Mouse (Mus musculus) forebrain, postnatal 0 days (tissue): ENCODE results near the gene Aimp2. TPM values are rescaled to one million over a fixed set of nuclear protein-coding genes. Genes with fewer than 3 reads are reported as not detected.

Source experiments
- ATAC-seq: fragments of 200-750 bp; cut with Nextera tagmentation; 2 replicates; pipeline ENCODE4 v1.8.0; 2017; ENCODE audit warnings: mild to moderate bottlenecking, moderate library complexity
- DNase-seq: peaks from one replicate; pipeline ENCODE4 v3.0.0-alpha.2; 2015
- H3K27ac ChIP-seq: fragments of 300-500 bp; sonication (generic); 2 replicates; pipeline ENCODE4 v1.5.1; 2014; ENCODE audit warnings: low read depth, mild to moderate bottlenecking, antibody characterized with exemption, low read length, moderate library complexity, mixed read lengths
- H3K27me3 ChIP-seq: fragments of 300-500 bp; sonication (generic); 2 replicates; pipeline ENCODE4 v1.6.1; 2014; ENCODE audit warnings: mild to moderate bottlenecking, low read length, mixed read lengths; ENCODE audit not compliant: insufficient read depth
- H3K36me3 ChIP-seq: fragments of 300-500 bp; sonication (generic); 2 replicates; pipeline ENCODE4 v1.6.1; 2014; ENCODE audit warnings: mild to moderate bottlenecking, moderate library complexity; ENCODE audit not compliant: insufficient read depth
- H3K4me1 ChIP-seq: fragments of 300-500 bp; sonication (generic); 2 replicates; pipeline ENCODE4 v1.6.1; 2014; ENCODE audit warnings: antibody characterized with exemption; ENCODE audit not compliant: insufficient read depth
- H3K4me2 ChIP-seq: fragments of 300-500 bp; sonication (generic); 2 replicates; pipeline ENCODE4 v1.6.1; 2014; ENCODE audit warnings: low read depth, mild to moderate bottlenecking, moderate library complexity
- H3K4me3 ChIP-seq: fragments of 300-500 bp; sonication (generic); 2 replicates; pipeline ENCODE4 v1.5.1; 2014; ENCODE audit warnings: low read depth, low read length, mixed read lengths
- H3K9ac ChIP-seq: fragments of 300-500 bp; sonication (generic); 2 replicates; pipeline ENCODE4 v1.6.1; 2014; ENCODE audit warnings: mild to moderate bottlenecking
- H3K9me3 ChIP-seq: fragments of 300-500 bp; sonication (generic); 2 replicates; pipeline ENCODE4 v1.6.1; 2016; ENCODE audit warnings: low read length
- CTCF ChIP-seq: sonication (generic); IDR thresholded peaks from 2 replicates; pipeline ENCODE4 v1.5.1; 2016; ENCODE audit warnings: antibody characterized with exemption, control low read depth, low read depth
- WGBS: fragments of 180-500 bp; shearing (Covaris S2); extraction: QIAGEN DNeasy Blood & Tissue Kit; methylation state at CpG from one replicate; pipeline ENCODE4 v1.1.7; 2014; 5-methylcytosine and 5-hydroxymethylcytosine counted together
- polyA plus RNA-seq: library from polyadenylated mRNA; unstranded; fragments of >200 nt; fragmentation: Nextera tagmentation; extraction: Ambion mirVana; gene quantifications from 2 replicates; pipeline ENCODE4 v1.2.1, GENCODE M21; 2015
- total RNA-seq: library from RNA; depleted of rRNA; stranded (reverse); fragments of >200 nt; gene quantifications from 2 replicates; pipeline ENCODE4 v1.2.3, GENCODE M21; 2014; rRNA removed

The Aimp2 gene
- total and polyA plus RNA-seq, 2 experiments from 2014 or later: 41.8 to 88.9 TPM

DNA sequence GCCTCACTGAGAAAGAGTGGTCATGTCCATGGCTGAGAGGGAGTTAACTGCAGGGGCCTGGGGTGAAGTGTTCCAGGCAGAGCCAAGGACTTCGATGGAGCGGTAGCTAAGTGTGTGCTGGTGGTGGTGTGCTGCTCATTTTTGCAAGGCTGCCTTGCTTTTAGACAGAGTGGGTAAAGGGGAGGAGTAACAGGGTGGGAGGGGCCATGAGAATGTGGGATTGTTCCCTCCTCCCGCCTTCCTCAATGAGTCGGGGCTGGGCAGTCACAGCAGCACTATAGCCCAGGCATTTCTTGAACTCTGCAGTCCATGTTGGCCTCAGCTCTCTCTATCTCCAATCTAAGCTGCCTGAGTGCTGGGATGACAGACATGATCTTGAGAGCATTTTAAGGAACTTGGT, 35.1 kb downstream of the Aimp2 start:
- H3K4me2 ChIP-seq: no peak overlapping the region
- peaks cover 65% of the 10 kb centered on the region for H3K36me3 ChIP-seq
- no peak for TF ChIP-seq CTCF
- H3K9ac ChIP-seq: no peak overlapping the region
- WGBS: 62% methylated on average over 4 of the region's 4 CpGs
- no peaks in the 10 kb centered on the region for H3K27me3 ChIP-seq
- no peaks in the 10 kb centered on the region for H3K4me1 ChIP-seq
- H3K4me3 ChIP-seq: no peak overlapping the region
- H3K9me3 ChIP-seq: no peaks in the 10 kb centered on the region
- H3K27ac ChIP-seq: no peak overlapping the region
- ATAC-seq (no peak), DNase-seq (no peak)

DNA sequence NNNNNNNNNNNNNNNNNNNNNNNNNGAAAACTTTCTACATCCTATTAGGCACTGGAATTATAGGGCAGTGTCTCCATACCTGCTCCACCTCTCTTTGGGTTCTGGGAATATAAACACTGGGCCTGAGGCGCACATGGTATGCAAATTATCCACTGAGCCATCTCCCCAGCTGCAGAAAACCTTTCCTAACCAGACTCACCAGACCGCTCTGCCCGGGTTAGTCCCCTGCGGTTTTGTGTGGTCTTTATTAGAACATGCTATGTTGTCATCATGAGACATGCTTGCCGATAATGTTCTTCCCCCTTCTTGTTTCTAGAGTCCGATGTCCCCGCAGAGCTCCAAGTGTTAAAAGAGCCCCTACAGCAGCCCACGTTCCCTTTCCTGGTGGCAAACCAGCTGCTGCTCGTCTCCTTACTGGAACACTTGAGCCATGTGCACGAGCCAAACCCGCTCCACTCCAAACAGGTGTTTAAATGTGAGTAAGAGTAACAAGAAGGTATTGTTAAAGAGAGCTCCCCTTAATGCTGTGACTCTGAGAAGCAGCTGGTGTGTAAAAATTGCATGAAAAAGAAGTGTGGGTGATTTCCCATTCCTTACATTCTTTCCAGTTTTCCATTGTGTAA, 38.0 kb downstream of the Aimp2 start:
- Histone ChIP-seq H3K9ac (no peak overlapping the region), H3K27ac (no peak overlapping the region), H3K36me3 (peaks cover 42% of the 10 kb centered on the region), H3K9me3 (no peaks in the 10 kb centered on the region), H3K4me2 (no peak overlapping the region), H3K4me1 (no peaks in the 10 kb centered on the region), H3K27me3 (no peaks in the 10 kb centered on the region), H3K4me3 (no peak overlapping the region)
- no peak for ATAC-seq
- 88% methylated on average over 11 of the region's 11 CpGs for WGBS
- TF ChIP-seq CTCF: no peak
- no peak for DNase-seq

Other genes starting within 250 kb of the Aimp2 start
- 21.3 and 25.1 TPM in 2 replicates for gene Usp42, start 177.6 kb downstream of the Aimp2 start, total RNA-seq
- 10.7 and 16.8 TPM in 2 replicates for gene Usp42, start 177.6 kb downstream of the Aimp2 start, polyA plus RNA-seq
- gene Eif2ak1, start 92.1 kb downstream of the Aimp2 start, total RNA-seq: 27.5 and 28.0 TPM in 2 replicates
- 31.7 and 36.8 TPM in 2 replicates for gene Eif2ak1, start 92.1 kb downstream of the Aimp2 start, polyA plus RNA-seq
- not detected in 2 replicates for gene Ankrd61, start 12.2 kb downstream of the Aimp2 start, total RNA-seq
- 0.13 TPM in 1 of 2 replicates, not detected in the other for gene Ankrd61, start 12.2 kb downstream of the Aimp2 start, polyA plus RNA-seq
- 19.6 and 28.4 TPM in 2 replicates for gene Pms2, start 117 bp upstream of the Aimp2 start, total RNA-seq
- 14.5 and 19.5 TPM in 2 replicates for gene Pms2, start 117 bp upstream of the Aimp2 start, polyA plus RNA-seq
- 1.2 and 3.0 TPM in 2 replicates for gene Gm42421, start 18.3 kb upstream of the Aimp2 start, total RNA-seq
- gene Gm42421, start 18.3 kb upstream of the Aimp2 start, polyA plus RNA-seq: 0.50 and 1.2 TPM in 2 replicates
- 3.4 and 3.8 TPM in 2 replicates for gene Rsph10b, start 23.2 kb upstream of the Aimp2 start, total RNA-seq
- 2.3 and 4.3 TPM in 2 replicates for gene Rsph10b, start 23.2 kb upstream of the Aimp2 start, polyA plus RNA-seq
- gene Ccz1, start 105.0 kb upstream of the Aimp2 start, total RNA-seq: 75.7 and 80.4 TPM in 2 replicates
- 80.5 and 83.8 TPM in 2 replicates for gene Ccz1, start 105.0 kb upstream of the Aimp2 start, polyA plus RNA-seq
- gene Ocm, start 116.8 kb upstream of the Aimp2 start, total RNA-seq: not detected in 2 replicates
- 0.98 TPM in 1 of 2 replicates, not detected in the other for gene Ocm, start 116.8 kb upstream of the Aimp2 start, polyA plus RNA-seq
- gene Lmtk2, start 190.6 kb upstream of the Aimp2 start, total RNA-seq: 56.2 and 63.9 TPM in 2 replicates
- 6.1 and 7.4 TPM in 2 replicates for gene Lmtk2, start 190.6 kb upstream of the Aimp2 start, polyA plus RNA-seq